ENCODE assay signal across 14 mouse cellular contexts in genomic region chr16:3907471-3907870, GRCm38 (mm10). TPM values are rescaled to one million over a fixed set of nuclear protein-coding genes. Genes with fewer than 3 reads are reported as not detected.
DNase-seq lines count a peak whose midpoint lies in the region; ATAC-seq lines count a peak whose summit lies in the region.
"Had no signal": no experiment of that assay in that cellular context is flagged by ENCODE, and none has a peak within 500 bp of the region (broad histone marks: within the 10 kb centered on the region; RNA-seq: fewer than 3 reads in every experiment).

No protein-coding gene starts in this region.

- H3K9me3 ChIP-seq in forebrain, embryonic 15.5 days, result no peaks in the 10 kb centered on the region
- H3K9me3 ChIP-seq in forebrain, embryonic 16.5 days (ENCODE audit: control insufficient read depth, low read length), result no peaks in the 10 kb centered on the region
- no peaks in the 10 kb centered on the region for H3K9me3 ChIP-seq in limb, embryonic 13.5 days
- no peaks in the 10 kb centered on the region for H3K9me3 ChIP-seq in limb, embryonic 10.5 days (replicated peaks)
- no peaks in the 10 kb centered on the region for H3K9me3 ChIP-seq in embryonic facial prominence, embryonic 13.5 days
- no peaks in the 10 kb centered on the region for H3K9me3 ChIP-seq in midbrain, embryonic 14.5 days (ENCODE audit: control insufficient read depth, low read length)
- H3K9me3 ChIP-seq: neural tube, embryonic 12.5 days had no signal

- DNase-seq in limb, embryonic 10.5 days (ENCODE audit: low spot score), result no peak
- DNase-seq in midbrain, embryonic 14.5 days, result no peak
- no peak for DNase-seq in lung, postnatal 10 days
- DNase-seq: cerebellum, adult 9-11 months; embryo, embryonic 11 days; heart, adult 18-20 months; right cerebral cortex, postnatal 4 days; thymus, adult 18-20 months had no signal

- no peak overlapping the region for H3K27ac ChIP-seq in forebrain, embryonic 15.5 days (replicated peaks)
- no peak overlapping the region for H3K27ac ChIP-seq in forebrain, embryonic 16.5 days (ENCODE audit: low read length)
- no peak overlapping the region for H3K27ac ChIP-seq in limb, embryonic 13.5 days
- H3K27ac ChIP-seq in limb, embryonic 10.5 days, result no peak overlapping the region
- no peak overlapping the region for H3K27ac ChIP-seq in embryonic facial prominence, embryonic 13.5 days
- H3K27ac ChIP-seq in midbrain, embryonic 14.5 days (replicated peaks; ENCODE audit: low read depth, low read length), result no peak overlapping the region
- H3K27ac ChIP-seq: neural tube, embryonic 12.5 days had no signal

- 68% methylated on average over 2 of the region's 2 CpGs for WGBS in forebrain, embryonic 15.5 days
- WGBS in forebrain, embryonic 16.5 days, result 71% methylated on average over 2 of the region's 2 CpGs
- 89% methylated on average over 2 of the region's 2 CpGs for WGBS in limb, embryonic 13.5 days
- 80% methylated on average over 2 of the region's 2 CpGs for WGBS in limb, embryonic 10.5 days
- 76% methylated on average over 2 of the region's 2 CpGs for WGBS in embryonic facial prominence, embryonic 13.5 days
- 74% methylated on average over 2 of the region's 2 CpGs for WGBS in midbrain, embryonic 14.5 days

- H3K4me1 ChIP-seq in forebrain, embryonic 15.5 days, result peaks cover 20% of the 10 kb centered on the region
- peaks cover 15% of the 10 kb centered on the region for H3K4me1 ChIP-seq in forebrain, embryonic 16.5 days (replicated peaks; ENCODE audit: control insufficient read depth, insufficient read depth, low read length)
- H3K4me1 ChIP-seq in limb, embryonic 13.5 days, result peaks cover 5% of the 10 kb centered on the region
- peaks cover 17% of the 10 kb centered on the region for H3K4me1 ChIP-seq in limb, embryonic 10.5 days
- peaks cover 5% of the 10 kb centered on the region; the same call in 1 of the 2 replicates for H3K4me1 ChIP-seq in embryonic facial prominence, embryonic 13.5 days
- H3K4me1 ChIP-seq in midbrain, embryonic 14.5 days (ENCODE audit: control insufficient read depth, insufficient read depth, low read length), result peaks cover 12% of the 10 kb centered on the region

- H3K9ac ChIP-seq in forebrain, embryonic 15.5 days (replicated peaks), result no peak overlapping the region
- H3K9ac ChIP-seq in forebrain, embryonic 16.5 days (replicated peaks; ENCODE audit: low read depth, low read length), result no peak overlapping the region
- no peak overlapping the region for H3K9ac ChIP-seq in limb, embryonic 13.5 days
- no peak overlapping the region for H3K9ac ChIP-seq in embryonic facial prominence, embryonic 13.5 days
- H3K9ac ChIP-seq in midbrain, embryonic 14.5 days (replicated peaks; ENCODE audit: low read length), result no peak overlapping the region

- H3K4me3 ChIP-seq in forebrain, embryonic 15.5 days, result peak overlapping the region; percentile 70
- H3K4me3 ChIP-seq in forebrain, embryonic 16.5 days (replicated peaks; ENCODE audit: low read length), result no peak overlapping the region
- 0 out of 2 replicates have a peak overlapping the region, but pooled peaks have one; percentile 71 for H3K4me3 ChIP-seq in limb, embryonic 13.5 days
- H3K4me3 ChIP-seq in limb, embryonic 10.5 days, result no peak overlapping the region
- no peak overlapping the region for H3K4me3 ChIP-seq in embryonic facial prominence, embryonic 13.5 days
- no peak overlapping the region for H3K4me3 ChIP-seq in midbrain, embryonic 14.5 days (replicated peaks; ENCODE audit: low read depth, low read length)

- H3K36me3 ChIP-seq in forebrain, embryonic 15.5 days, result peaks cover 36% of the 10 kb centered on the region
- peaks cover 11% of the 10 kb centered on the region for H3K36me3 ChIP-seq in forebrain, embryonic 16.5 days (ENCODE audit: control insufficient read depth, insufficient read depth)
- H3K36me3 ChIP-seq in limb, embryonic 13.5 days, result peaks cover 51% of the 10 kb centered on the region
- H3K36me3 ChIP-seq in limb, embryonic 10.5 days, result peaks cover 55% of the 10 kb centered on the region
- peaks cover 51% of the 10 kb centered on the region for H3K36me3 ChIP-seq in embryonic facial prominence, embryonic 13.5 days
- peaks cover 53% of the 10 kb centered on the region for H3K36me3 ChIP-seq in midbrain, embryonic 14.5 days (ENCODE audit: control insufficient read depth, insufficient read depth, low read length)

- no peaks in the 10 kb centered on the region for H3K27me3 ChIP-seq in forebrain, embryonic 15.5 days
- no peaks in the 10 kb centered on the region for H3K27me3 ChIP-seq in forebrain, embryonic 16.5 days (replicated peaks; ENCODE audit: control insufficient read depth, insufficient read depth, low read length)
- no peaks in the 10 kb centered on the region for H3K27me3 ChIP-seq in limb, embryonic 13.5 days
- no peaks in the 10 kb centered on the region for H3K27me3 ChIP-seq in limb, embryonic 10.5 days (ENCODE audit: low read depth, poor library complexity, severe bottlenecking)
- H3K27me3 ChIP-seq in embryonic facial prominence, embryonic 13.5 days, result no peaks in the 10 kb centered on the region
- H3K27me3 ChIP-seq in midbrain, embryonic 14.5 days (ENCODE audit: control insufficient read depth, insufficient read depth, low read length), result no peaks in the 10 kb centered on the region
- H3K27me3 ChIP-seq: neural tube, embryonic 12.5 days had no signal

- H3K4me2 ChIP-seq in forebrain, embryonic 15.5 days (replicated peaks), result no peak overlapping the region
- no peak overlapping the region for H3K4me2 ChIP-seq in forebrain, embryonic 16.5 days (ENCODE audit: low read length)
- H3K4me2 ChIP-seq in limb, embryonic 13.5 days (replicated peaks), result peak overlapping the region; percentile 78; the same call in 1 of the 2 replicates
- 0 out of 2 replicates have a peak overlapping the region, but pooled peaks have one; percentile 75 for H3K4me2 ChIP-seq in embryonic facial prominence, embryonic 13.5 days
- peak overlapping the region; percentile 76; the same call in 1 of the 2 replicates for H3K4me2 ChIP-seq in midbrain, embryonic 14.5 days (ENCODE audit: low read length)

- 0 out of 2 replicates have a peak, but pooled peaks have one; percentile 8 for ATAC-seq in forebrain, embryonic 15.5 days (replicated peaks)
- no peak for ATAC-seq in forebrain, embryonic 16.5 days
- ATAC-seq in limb, embryonic 13.5 days (ENCODE audit: low FRiP score, low read depth), result no peak
- ATAC-seq in embryonic facial prominence, embryonic 13.5 days (ENCODE audit: insufficient number of reproducible peaks, insufficient read depth, low FRiP score, low TSS enrichment, low read depth), result no peak
- no peak for ATAC-seq in midbrain, embryonic 14.5 days (ENCODE audit: low FRiP score, low TSS enrichment)

RNA-seq across cellular contexts. Expression of gene 1700037C18Rik, which starts 1.0 kb away (rescaled TPM):
- 12.9 and 14.9 TPM in 2 replicates for polyA plus RNA-seq in forebrain, embryonic 15.5 days (2015; fragmentation: Nextera tagmentation; extraction: Ambion mirVana)
- polyA plus RNA-seq in forebrain, embryonic 16.5 days (2015; fragmentation: Nextera tagmentation; extraction: Ambion mirVana), result 12.0 and 13.4 TPM in 2 replicates
- 6.9 and 8.1 TPM in 2 replicates for polyA plus RNA-seq in limb, embryonic 13.5 days (2015; fragmentation: Nextera tagmentation; extraction: Ambion mirVana)
- polyA plus RNA-seq in limb, embryonic 10.5 days (2016; fragmentation: Nextera tagmentation; extraction: Ambion mirVana), result 7.7 and 8.8 TPM in 2 replicates
- polyA plus RNA-seq in embryonic facial prominence, embryonic 13.5 days (2015; fragmentation: Nextera tagmentation; extraction: Ambion mirVana), result 6.0 and 8.3 TPM in 2 replicates
- 9.1 and 11.2 TPM in 2 replicates for polyA plus RNA-seq in midbrain, embryonic 14.5 days (2014; fragmentation: Nextera tagmentation; extraction: Ambion mirVana)

RNA-seq across cellular contexts. Expression of gene Cluap1, which starts 1.1 kb away (rescaled TPM):
- 40.1 and 42.1 TPM in 2 replicates for polyA plus RNA-seq in forebrain, embryonic 15.5 days (2015; fragmentation: Nextera tagmentation; extraction: Ambion mirVana)
- polyA plus RNA-seq in forebrain, embryonic 16.5 days (2015; fragmentation: Nextera tagmentation; extraction: Ambion mirVana), result 41.0 and 43.4 TPM in 2 replicates
- 31.1 and 31.3 TPM in 2 replicates for polyA plus RNA-seq in limb, embryonic 13.5 days (2015; fragmentation: Nextera tagmentation; extraction: Ambion mirVana)
- 20.1 and 20.4 TPM in 2 replicates for polyA plus RNA-seq in limb, embryonic 10.5 days (2016; fragmentation: Nextera tagmentation; extraction: Ambion mirVana)
- 39.7 and 41.9 TPM in 2 replicates for polyA plus RNA-seq in embryonic facial prominence, embryonic 13.5 days (2015; fragmentation: Nextera tagmentation; extraction: Ambion mirVana)
- 33.9 and 36.8 TPM in 2 replicates for polyA plus RNA-seq in midbrain, embryonic 14.5 days (2014; fragmentation: Nextera tagmentation; extraction: Ambion mirVana)

RNA-seq across cellular contexts. Expression of gene Gm20695, which starts 23.0 kb away (rescaled TPM):
- polyA plus RNA-seq in forebrain, embryonic 15.5 days (2015; fragmentation: Nextera tagmentation; extraction: Ambion mirVana), result 1.6 and 4.7 TPM in 2 replicates
- polyA plus RNA-seq in forebrain, embryonic 16.5 days (2015; fragmentation: Nextera tagmentation; extraction: Ambion mirVana), result 2.1 and 3.3 TPM in 2 replicates
- 4.3 and 6.2 TPM in 2 replicates for polyA plus RNA-seq in limb, embryonic 13.5 days (2015; fragmentation: Nextera tagmentation; extraction: Ambion mirVana)
- polyA plus RNA-seq in limb, embryonic 10.5 days (2016; fragmentation: Nextera tagmentation; extraction: Ambion mirVana), result 1.6 and 2.3 TPM in 2 replicates
- polyA plus RNA-seq in embryonic facial prominence, embryonic 13.5 days (2015; fragmentation: Nextera tagmentation; extraction: Ambion mirVana), result 2.1 TPM in 1 of 2 replicates, not detected in the other
- 2.2 and 3.7 TPM in 2 replicates for polyA plus RNA-seq in midbrain, embryonic 14.5 days (2014; fragmentation: Nextera tagmentation; extraction: Ambion mirVana)
- polyA plus RNA-seq: erythroblast, embryonic 14.5 days had no signal

RNA-seq across cellular contexts. Expression of gene Zfp597, which starts 23.1 kb away (rescaled TPM):
- 11.7 and 12.8 TPM in 2 replicates for polyA plus RNA-seq in forebrain, embryonic 15.5 days (2015; fragmentation: Nextera tagmentation; extraction: Ambion mirVana)
- polyA plus RNA-seq in forebrain, embryonic 16.5 days (2015; fragmentation: Nextera tagmentation; extraction: Ambion mirVana), result 14.0 and 17.5 TPM in 2 replicates
- polyA plus RNA-seq in limb, embryonic 13.5 days (2015; fragmentation: Nextera tagmentation; extraction: Ambion mirVana), result 6.1 and 6.4 TPM in 2 replicates
- polyA plus RNA-seq in limb, embryonic 10.5 days (2016; fragmentation: Nextera tagmentation; extraction: Ambion mirVana), result 4.1 and 6.5 TPM in 2 replicates
- polyA plus RNA-seq in embryonic facial prominence, embryonic 13.5 days (2015; fragmentation: Nextera tagmentation; extraction: Ambion mirVana), result 5.7 and 6.0 TPM in 2 replicates
- polyA plus RNA-seq in midbrain, embryonic 14.5 days (2014; fragmentation: Nextera tagmentation; extraction: Ambion mirVana), result 16.2 and 18.5 TPM in 2 replicates

RNA-seq across cellular contexts. Expression of gene Naa60, which starts 35.3 kb away (rescaled TPM):
- 81.2 and 82.1 TPM in 2 replicates for polyA plus RNA-seq in forebrain, embryonic 15.5 days (2015; fragmentation: Nextera tagmentation; extraction: Ambion mirVana)
- polyA plus RNA-seq in forebrain, embryonic 16.5 days (2015; fragmentation: Nextera tagmentation; extraction: Ambion mirVana), result 87.6 and 89.4 TPM in 2 replicates
- polyA plus RNA-seq in limb, embryonic 13.5 days (2015; fragmentation: Nextera tagmentation; extraction: Ambion mirVana), result 55.8 and 59.1 TPM in 2 replicates
- polyA plus RNA-seq in limb, embryonic 10.5 days (2016; fragmentation: Nextera tagmentation; extraction: Ambion mirVana), result 55.8 and 58.0 TPM in 2 replicates
- 55.4 and 57.6 TPM in 2 replicates for polyA plus RNA-seq in embryonic facial prominence, embryonic 13.5 days (2015; fragmentation: Nextera tagmentation; extraction: Ambion mirVana)
- 100 and 102 TPM in 2 replicates for polyA plus RNA-seq in midbrain, embryonic 14.5 days (2014; fragmentation: Nextera tagmentation; extraction: Ambion mirVana)

Comparison
In these comparisons a context has a peak if more than half of its experiments do, and no peak if none do; other contexts are left out.
1. H3K4me3 ChIP-seq: peak in forebrain, embryonic 15.5 days (single experiment) and limb, embryonic 13.5 days (single experiment); none in forebrain, embryonic 16.5 days (single experiment), limb, embryonic 10.5 days (single experiment), embryonic facial prominence, embryonic 13.5 days (single experiment) and midbrain, embryonic 14.5 days (single experiment).
2. H3K4me2 ChIP-seq: peak in limb, embryonic 13.5 days (single experiment), embryonic facial prominence, embryonic 13.5 days (single experiment) and midbrain, embryonic 14.5 days (single experiment); none in forebrain, embryonic 15.5 days (single experiment) and forebrain, embryonic 16.5 days (single experiment).